Mouse (Mus musculus): Measurements from ENCODE around the gene Wdr31.

- TF ChIP-seq POLR2A (IDR thresholded peaks at IDR 0.05; ENCODE audit: low read depth, low read length), result no peak
- no peak for TF ChIP-seq CTCF (IDR thresholded peaks at IDR 0.05; ENCODE audit: extremely low read depth, insufficient read depth, insufficient read length, insufficient replicate concordance)
Measured at GRCm38 (mm10) chr4:62516079-62516478, 45.4 kb upstream of the Wdr31 start.

Measured in spleen, adult 2 months (tissue).